Mouse (Mus musculus): ENCODE results near the gene Med9. TPM values are rescaled to one million over a fixed set of nuclear protein-coding genes. Genes with fewer than 3 reads are reported as not detected.

Med9 gene
- polyA plus RNA-seq, 1 experiment from 2014 or later = 45.0 TPM

DNA sequence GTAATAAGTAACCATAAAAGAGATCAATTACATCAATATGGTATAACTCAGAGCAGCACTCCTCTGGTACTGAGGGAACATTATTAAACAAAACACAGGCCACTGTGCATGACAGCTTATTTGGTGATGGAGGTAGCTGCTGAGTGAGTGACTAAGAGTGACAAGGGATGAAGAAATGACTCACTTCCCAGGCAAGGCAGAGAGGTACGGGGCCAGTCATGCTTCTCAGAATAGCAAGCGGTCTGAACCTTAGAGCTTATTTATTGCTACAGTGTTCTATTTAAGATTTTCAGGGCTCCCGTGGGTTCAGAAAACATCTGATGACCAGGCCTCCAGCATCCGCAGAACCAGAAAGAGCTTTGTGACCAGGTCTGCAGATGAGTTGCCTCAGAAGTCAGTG lies 34.3 kb upstream of the Med9 start:
- H3K27me3 ChIP-seq (ENCODE audit: control insufficient read depth, insufficient read depth, low read length) = no peaks in the 10 kb centered on the region
- 91% methylated on average over 4 of the region's 4 CpGs for WGBS
- no peak overlapping the region for H3K4me2 ChIP-seq (ENCODE audit: low read depth)
- no peaks in the 10 kb centered on the region for H3K36me3 ChIP-seq (ENCODE audit: control insufficient read depth, insufficient read depth, low read length)
- no peaks in the 10 kb centered on the region for H3K9me3 ChIP-seq (ENCODE audit: control insufficient read depth, low read length)
- H3K4me3 ChIP-seq (ENCODE audit: low read depth, low read length) = no peak overlapping the region
- no peak overlapping the region for H3K27ac ChIP-seq (ENCODE audit: low read depth, low read length)
- H3K9ac ChIP-seq (ENCODE audit: low read length) = no peak overlapping the region
- ATAC-seq (ENCODE audit: insufficient read depth, low FRiP score, low TSS enrichment) = no peak
- H3K4me1 ChIP-seq (ENCODE audit: control insufficient read depth, insufficient read depth, low read length) = no peaks in the 10 kb centered on the region
- no peak for DNase-seq (ENCODE audit: low spot score)

DNA sequence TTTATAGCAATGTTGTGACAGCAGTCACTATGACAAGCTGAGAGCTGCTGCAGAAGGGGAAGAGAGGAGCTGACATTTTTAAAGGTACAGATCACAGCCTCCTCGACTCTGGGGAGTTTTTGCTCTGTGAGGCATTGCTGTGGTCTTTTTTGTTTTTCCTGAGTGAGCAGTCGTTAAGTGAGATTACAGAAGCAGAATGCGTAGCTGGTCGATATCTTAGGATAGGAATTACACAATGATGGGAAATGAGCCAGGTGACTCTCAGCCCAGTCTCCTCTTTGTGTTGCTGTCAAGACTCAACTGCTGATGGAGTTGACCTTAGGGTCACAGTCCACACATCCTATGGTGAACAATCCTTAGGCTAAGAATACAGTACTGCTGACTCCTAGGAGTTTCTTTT lies 30.0 kb upstream of the Med9 start:
- DNase-seq (ENCODE audit: low spot score) (no peak), ATAC-seq (ENCODE audit: insufficient read depth, low FRiP score, low TSS enrichment) (no peak)
- H3K9me3 ChIP-seq (ENCODE audit: control insufficient read depth, low read length) = no peaks in the 10 kb centered on the region
- no peaks in the 10 kb centered on the region for H3K4me1 ChIP-seq (ENCODE audit: control insufficient read depth, insufficient read depth, low read length)
- 75% methylated on average over 4 of the region's 4 CpGs for WGBS
- H3K36me3 ChIP-seq (ENCODE audit: control insufficient read depth, insufficient read depth, low read length) = no peaks in the 10 kb centered on the region
- H3K9ac ChIP-seq (ENCODE audit: low read length) = no peak overlapping the region
- no peaks in the 10 kb centered on the region for H3K27me3 ChIP-seq (ENCODE audit: control insufficient read depth, insufficient read depth, low read length)
- H3K4me2 ChIP-seq (ENCODE audit: low read depth) = no peak overlapping the region
- no peak overlapping the region for H3K27ac ChIP-seq (ENCODE audit: low read depth, low read length)
- no peak overlapping the region for H3K4me3 ChIP-seq (ENCODE audit: low read depth, low read length)

- no peaks in the 10 kb centered on the region for H3K4me1 ChIP-seq (ENCODE audit: control insufficient read depth, insufficient read depth, low read length)
- 76% methylated on average over 3 of the region's 3 CpGs for WGBS
- ATAC-seq (ENCODE audit: insufficient read depth, low FRiP score, low TSS enrichment) = no peak
- H3K4me2 ChIP-seq (ENCODE audit: low read depth) = no peak overlapping the region
- no peak for DNase-seq (ENCODE audit: low spot score)
- no peaks in the 10 kb centered on the region for H3K36me3 ChIP-seq (ENCODE audit: control insufficient read depth, insufficient read depth, low read length)
- no peaks in the 10 kb centered on the region for H3K27me3 ChIP-seq (ENCODE audit: control insufficient read depth, insufficient read depth, low read length)
- H3K9me3 ChIP-seq (ENCODE audit: control insufficient read depth, low read length) = no peaks in the 10 kb centered on the region
- H3K27ac ChIP-seq (ENCODE audit: low read depth, low read length) = no peak overlapping the region
- H3K4me3 ChIP-seq (ENCODE audit: low read depth, low read length) = no peak overlapping the region
- no peak overlapping the region for H3K9ac ChIP-seq (ENCODE audit: low read length)
Measured at GRCm38 (mm10) chr11:59919401-59919800, 28.6 kb upstream of the Med9 start.

DNA sequence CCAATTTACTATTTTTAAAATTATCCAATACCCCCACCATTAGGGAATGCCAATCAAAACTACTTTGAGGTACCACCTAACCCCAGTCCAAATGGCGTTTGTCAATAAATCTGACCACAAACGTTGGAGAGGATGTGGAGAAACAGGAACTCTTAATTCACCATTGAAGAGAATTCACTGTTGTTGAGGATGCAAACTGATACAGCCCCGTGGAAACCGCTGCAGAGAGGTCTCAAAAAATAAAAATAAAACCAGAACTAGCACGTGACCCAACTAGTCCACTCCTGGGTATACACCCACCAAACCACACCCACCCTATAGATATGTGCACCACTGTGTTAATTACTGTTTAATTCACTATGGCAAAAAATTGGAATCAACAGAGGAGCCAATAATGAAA lies 27.7 kb upstream of the Med9 start:
- Histone ChIP-seq H3K4me1 (ENCODE audit: control insufficient read depth, insufficient read depth, low read length) (no peaks in the 10 kb centered on the region), H3K9me3 (ENCODE audit: control insufficient read depth, low read length) (no peaks in the 10 kb centered on the region), H3K27ac (ENCODE audit: low read depth, low read length) (no peak overlapping the region), H3K27me3 (ENCODE audit: control insufficient read depth, insufficient read depth, low read length) (no peaks in the 10 kb centered on the region), H3K4me2 (ENCODE audit: low read depth) (no peak overlapping the region), H3K4me3 (ENCODE audit: low read depth, low read length) (no peak overlapping the region), H3K9ac (ENCODE audit: low read length) (no peak overlapping the region), H3K36me3 (ENCODE audit: control insufficient read depth, insufficient read depth, low read length) (no peaks in the 10 kb centered on the region)
- ATAC-seq (ENCODE audit: insufficient read depth, low FRiP score, low TSS enrichment) (no peak), DNase-seq (ENCODE audit: low spot score) (no peak)
- WGBS = 76% methylated on average over 5 of the region's 5 CpGs

DNA sequence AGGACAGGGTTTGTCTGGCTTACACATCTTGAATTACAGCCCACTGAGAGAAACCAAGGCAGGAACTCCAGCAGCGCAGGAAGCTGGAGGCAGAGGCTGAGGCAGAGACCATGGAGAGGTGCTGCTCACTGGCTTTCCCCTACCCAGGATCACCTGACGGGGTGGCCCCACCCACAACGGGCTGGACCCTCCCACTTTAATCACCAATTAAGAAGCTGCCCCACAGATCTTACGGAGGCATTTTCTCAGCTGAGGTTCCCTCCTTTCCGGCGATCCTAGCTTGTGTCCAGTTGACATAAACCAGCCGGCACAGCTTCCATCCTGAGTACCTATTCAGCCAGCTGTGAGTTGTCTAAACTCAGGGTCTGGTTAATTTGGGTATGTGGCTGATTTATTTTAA lies 26.7 kb upstream of the Med9 start:
- WGBS = 25% methylated on average over 7 of the region's 7 CpGs
- Histone ChIP-seq H3K4me3 (ENCODE audit: low read depth, low read length) (no peak overlapping the region), H3K27ac (ENCODE audit: low read depth, low read length) (no peak overlapping the region), H3K4me1 (ENCODE audit: control insufficient read depth, insufficient read depth, low read length) (no peaks in the 10 kb centered on the region), H3K27me3 (ENCODE audit: control insufficient read depth, insufficient read depth, low read length) (no peaks in the 10 kb centered on the region), H3K4me2 (ENCODE audit: low read depth) (no peak overlapping the region), H3K36me3 (ENCODE audit: control insufficient read depth, insufficient read depth, low read length) (no peaks in the 10 kb centered on the region), H3K9ac (ENCODE audit: low read length) (no peak overlapping the region; the same call in 1 of the 2 replicates), H3K9me3 (ENCODE audit: control insufficient read depth, low read length) (no peaks in the 10 kb centered on the region)
- no peak for DNase-seq (ENCODE audit: low spot score)
- ATAC-seq (ENCODE audit: insufficient read depth, low FRiP score, low TSS enrichment) = no peak

GRCm38 (mm10) chr11:59930031-59930430 lies 18.0 kb upstream of the Med9 start:
- no peak for ATAC-seq (ENCODE audit: insufficient read depth, low FRiP score, low TSS enrichment)

DNA sequence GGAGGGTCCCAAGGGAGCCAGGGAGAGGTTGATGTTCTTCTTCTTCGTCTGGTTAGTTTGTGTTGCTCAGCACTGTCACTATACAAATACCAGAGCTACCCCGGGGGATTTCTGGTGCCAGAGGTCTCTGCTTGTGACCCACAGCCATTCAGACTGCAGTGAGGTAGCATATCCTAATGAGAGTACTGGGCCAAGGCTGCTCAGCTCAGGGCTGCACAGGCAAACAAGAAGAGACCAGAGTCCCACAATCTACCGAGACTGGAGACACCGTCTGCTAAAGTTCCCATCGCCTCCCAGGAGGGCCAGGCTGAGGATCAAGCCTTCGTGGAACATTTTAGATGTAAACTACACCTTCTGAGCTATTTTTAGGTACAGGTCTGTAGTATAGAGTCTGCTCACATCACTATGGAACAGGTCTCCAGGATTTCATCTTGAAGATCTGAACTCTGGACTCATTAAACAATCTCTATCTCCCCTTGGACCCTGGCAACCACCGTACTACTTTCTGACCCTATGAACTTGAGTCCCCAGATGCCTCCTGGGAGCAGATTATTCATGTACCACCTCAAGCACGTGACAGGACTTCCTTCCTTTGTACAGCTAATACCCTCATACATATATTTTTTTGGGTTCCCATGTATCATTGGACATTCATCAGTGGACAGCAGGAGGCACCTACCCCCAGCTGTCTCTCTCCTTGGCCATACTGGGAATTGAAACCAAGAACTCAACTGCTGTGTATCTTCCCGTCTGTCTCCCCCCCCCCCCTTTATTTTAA lies 15.3 kb upstream of the Med9 start:
- no peaks in the 10 kb centered on the region for H3K4me1 ChIP-seq (ENCODE audit: control insufficient read depth, insufficient read depth, low read length)
- H3K9ac ChIP-seq (ENCODE audit: low read length) = no peak overlapping the region
- DNase-seq (ENCODE audit: low spot score) = no peak
- H3K27ac ChIP-seq (ENCODE audit: low read depth, low read length) = no peak overlapping the region
- 68% methylated on average over 9 of the region's 9 CpGs for WGBS
- no peaks in the 10 kb centered on the region for H3K27me3 ChIP-seq (ENCODE audit: control insufficient read depth, insufficient read depth, low read length)
- no peak overlapping the region for H3K4me2 ChIP-seq (ENCODE audit: low read depth)
- no peak for ATAC-seq (ENCODE audit: insufficient read depth, low FRiP score, low TSS enrichment)
- no peak overlapping the region for H3K4me3 ChIP-seq (ENCODE audit: low read depth, low read length)
- no peaks in the 10 kb centered on the region for H3K9me3 ChIP-seq (ENCODE audit: control insufficient read depth, low read length)
- H3K36me3 ChIP-seq (ENCODE audit: control insufficient read depth, insufficient read depth, low read length) = no peaks in the 10 kb centered on the region

More at GRCm38 (mm10) chr11:59930031-59930430, 18.0 kb upstream of the Med9 start:
- no peak overlapping the region for H3K4me3 ChIP-seq (ENCODE audit: low read depth, low read length)
- no peak overlapping the region for H3K4me2 ChIP-seq (ENCODE audit: low read depth)
- H3K36me3 ChIP-seq (ENCODE audit: control insufficient read depth, insufficient read depth, low read length) = no peaks in the 10 kb centered on the region
- no peaks in the 10 kb centered on the region for H3K9me3 ChIP-seq (ENCODE audit: control insufficient read depth, low read length)
- no peaks in the 10 kb centered on the region for H3K4me1 ChIP-seq (ENCODE audit: control insufficient read depth, insufficient read depth, low read length)
- H3K27me3 ChIP-seq (ENCODE audit: control insufficient read depth, insufficient read depth, low read length) = no peaks in the 10 kb centered on the region
- no peak for DNase-seq (ENCODE audit: low spot score)
- no peak overlapping the region for H3K27ac ChIP-seq (ENCODE audit: low read depth, low read length)
- H3K9ac ChIP-seq (ENCODE audit: low read length) = no peak overlapping the region
- WGBS = 36% methylated on average over 4 of the region's 4 CpGs

DNA sequence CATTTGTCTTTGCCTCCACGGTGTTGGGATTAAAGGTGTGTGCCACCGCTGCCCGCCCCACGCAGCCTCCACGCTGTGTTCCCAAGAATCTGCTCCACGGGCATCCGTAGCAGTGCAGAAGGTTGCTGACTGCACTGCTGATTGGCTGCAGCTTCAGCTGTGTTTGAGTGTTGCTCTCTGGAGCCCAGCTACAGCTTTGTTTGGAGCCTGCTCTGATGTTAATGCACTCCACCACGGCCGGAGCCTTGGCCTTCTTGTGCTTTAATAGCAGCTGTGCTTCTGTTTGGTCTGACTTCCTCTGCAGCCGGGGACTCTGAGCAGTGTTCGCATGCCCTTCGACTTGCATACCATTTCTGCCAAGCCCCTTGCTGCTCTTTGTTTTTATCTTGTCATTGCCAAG lies 14.1 kb upstream of the Med9 start:
- 51% methylated on average over 12 of the region's 12 CpGs for WGBS
- H3K36me3 ChIP-seq (ENCODE audit: control insufficient read depth, insufficient read depth, low read length) = no peaks in the 10 kb centered on the region
- H3K4me1 ChIP-seq (ENCODE audit: control insufficient read depth, insufficient read depth, low read length) = no peaks in the 10 kb centered on the region
- no peak overlapping the region for H3K27ac ChIP-seq (ENCODE audit: low read depth, low read length)
- no peaks in the 10 kb centered on the region for H3K27me3 ChIP-seq (ENCODE audit: control insufficient read depth, insufficient read depth, low read length)
- H3K4me2 ChIP-seq (ENCODE audit: low read depth) = no peak overlapping the region
- H3K9me3 ChIP-seq (ENCODE audit: control insufficient read depth, low read length) = no peaks in the 10 kb centered on the region
- no peak overlapping the region for H3K9ac ChIP-seq (ENCODE audit: low read length)
- ATAC-seq (ENCODE audit: insufficient read depth, low FRiP score, low TSS enrichment) = no peak
- no peak for DNase-seq (ENCODE audit: low spot score)
- H3K4me3 ChIP-seq (ENCODE audit: low read depth, low read length) = no peak overlapping the region

DNA sequence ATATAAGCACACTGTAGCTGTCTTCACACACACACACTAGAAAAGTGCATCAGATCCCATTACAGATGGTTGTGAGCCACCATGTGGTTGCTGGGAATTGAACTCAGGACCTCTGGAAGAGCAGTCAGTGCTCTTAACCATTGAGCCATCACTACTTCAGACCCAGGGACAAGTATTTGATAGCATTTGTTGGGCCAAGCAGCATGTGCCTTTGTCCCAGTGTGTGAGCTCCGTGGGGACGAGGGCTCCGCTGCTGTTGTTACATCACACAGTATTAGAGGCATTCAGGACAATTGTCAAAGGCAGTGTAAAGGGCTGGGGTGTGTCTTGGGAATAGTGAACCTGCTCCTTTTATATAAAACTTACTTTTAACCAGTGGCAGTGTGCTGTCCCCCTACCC lies 11.0 kb upstream of the Med9 start:
- H3K36me3 ChIP-seq (ENCODE audit: control insufficient read depth, insufficient read depth, low read length) = no peaks in the 10 kb centered on the region
- no peak overlapping the region for H3K9ac ChIP-seq (ENCODE audit: low read length)
- no peak overlapping the region for H3K27ac ChIP-seq (ENCODE audit: low read depth, low read length)
- H3K4me2 ChIP-seq (ENCODE audit: low read depth) = no peak overlapping the region
- no peaks in the 10 kb centered on the region for H3K27me3 ChIP-seq (ENCODE audit: control insufficient read depth, insufficient read depth, low read length)
- H3K9me3 ChIP-seq (ENCODE audit: control insufficient read depth, low read length) = no peaks in the 10 kb centered on the region
- 64% methylated on average over 3 of the region's 3 CpGs for WGBS
- no peak for DNase-seq (ENCODE audit: low spot score)
- H3K4me1 ChIP-seq (ENCODE audit: control insufficient read depth, insufficient read depth, low read length) = no peaks in the 10 kb centered on the region
- H3K4me3 ChIP-seq (ENCODE audit: low read depth, low read length) = no peak overlapping the region
- no peak for ATAC-seq (ENCODE audit: insufficient read depth, low FRiP score, low TSS enrichment)

Data from neural tube, embryonic 11.5 days (tissue).